Mouse (Mus musculus) MEL (cell line): ENCODE measurements at regions not wholly inside any gene's neighbourhood (a gene's known extent, or its start where the extent isn't known, plus 50 kb on each side); places are given as distances from the start of the nearest gene placed in this dataset.
A peak's percentile ranks its signal among the peaks of the same experiment; 100 is the strongest.

Source experiments
- DNase-seq: peaks from one replicate; pipeline ENCODE4 v3.0.0; 2011; ENCODE audit warnings: low read depth, low spot score
- H3K27ac ChIP-seq: 2 replicates; pipeline ENCODE4 v1.5.1; 2012; ENCODE audit warnings: low read depth, mild to moderate bottlenecking, control low read depth, low read length, moderate library complexity; ENCODE audit not compliant: control insufficient read depth
- H3K27me3 ChIP-seq, 2 experiments: fragments of 150-350 bp in 1 of 2; sonication (generic) in 1 of 2; 2 replicates each; pipeline ENCODE4 v1.6.1; 2012; ENCODE audit warnings: low read length in 2 of 2, mild to moderate bottlenecking in 2 of 2, improper control_type of control experiment in 1 of 2, moderate library complexity in 1 of 2; ENCODE audit not compliant: insufficient read depth in 2 of 2, control insufficient read depth in 1 of 2
- H3K36me3 ChIP-seq, 2 experiments: 2 replicates each; pipeline ENCODE4 v1.6.1; 2012 to 2014; ENCODE audit warnings: low read length in 2 of 2, improper control_type of control experiment in 1 of 2, inconsistent platforms in 1 of 2, mild to moderate bottlenecking in 1 of 2; ENCODE audit not compliant: insufficient read depth in 2 of 2, control insufficient read depth in 1 of 2
- H3K4me1 ChIP-seq, 2 experiments: fragments of 150-350 bp in 1 of 2; sonication (generic) in 1 of 2; 2 replicates each; pipeline ENCODE4 v1.6.1; 2012; ENCODE audit warnings: low read length in 2 of 2, improper control_type of control experiment in 1 of 2, mild to moderate bottlenecking in 1 of 2; ENCODE audit not compliant: insufficient read depth in 2 of 2, control insufficient read depth in 1 of 2
- H3K4me3 ChIP-seq, 2 experiments: fragments of 150-350 bp in 1 of 2; sonication (generic) in 1 of 2; 2 replicates each; pipeline ENCODE4 v1.5.1; 2012; ENCODE audit warnings: low read depth in 2 of 2, low read length in 2 of 2, mild to moderate bottlenecking in 2 of 2, moderate library complexity in 2 of 2, control low read depth in 1 of 2, improper control_type of control experiment in 1 of 2; ENCODE audit not compliant: control insufficient read depth in 1 of 2, insufficient read depth in 1 of 2
- H3K79me2 ChIP-seq: 2 replicates; pipeline ENCODE4 v1.6.1; 2012; ENCODE audit warnings: mild to moderate bottlenecking, low read length, moderate library complexity; ENCODE audit not compliant: control insufficient read depth, poor library complexity, insufficient read depth
- H3K9ac ChIP-seq: 2 replicates; pipeline ENCODE4 v1.6.1; 2012; ENCODE audit warnings: low read depth, mild to moderate bottlenecking, control low read depth, low read length, moderate library complexity; ENCODE audit not compliant: control insufficient read depth, poor library complexity, severe bottlenecking
- H3K9me3 ChIP-seq: fragments of 150-350 bp; sonication (generic); replicated peaks from 2 replicates; pipeline ENCODE4 v1.6.1; 2012; ENCODE audit warnings: mild to moderate bottlenecking, low read length, improper control_type of control experiment, moderate library complexity; ENCODE audit not compliant: insufficient read depth
- CHD2 ChIP-seq: IDR thresholded peaks from 2 replicates; pipeline ENCODE4 v1.6.1; 2011; ENCODE audit warnings: low read length, improper control_type of control experiment
- CTCF ChIP-seq, 3 experiments: IDR thresholded peaks in 2 of 3; conservative IDR thresholded peaks in 1 of 3; 2 replicates each; pipeline ENCODE4 v1.5.1; 2011 to 2012; ENCODE audit warnings: low read length in 3 of 3, low read depth in 2 of 3, mild to moderate bottlenecking in 2 of 3, improper control_type of control experiment in 1 of 3, inconsistent platforms in 1 of 3, mixed read lengths in 1 of 3, moderate library complexity in 1 of 3; ENCODE audit not compliant: control insufficient read depth in 1 of 3, insufficient read depth in 1 of 3, poor library complexity in 1 of 3, severe bottlenecking in 1 of 3
- E2F4 ChIP-seq: IDR thresholded peaks from 2 replicates; pipeline ENCODE4 v1.6.1; 2011; ENCODE audit warnings: low read depth, low read length, improper control_type of control experiment, borderline replicate concordance
- EP300 ChIP-seq, 2 experiments: IDR thresholded peaks; 2 replicates each; pipeline ENCODE4 v1.6.1; 2011; ENCODE audit warnings: improper control_type of control experiment in 2 of 2, low read length in 2 of 2, low read depth in 1 of 2, mild to moderate bottlenecking in 1 of 2
- GATA1 ChIP-seq: IDR thresholded peaks from 2 replicates; pipeline ENCODE4 v1.6.1; 2011; ENCODE audit warnings: low read depth, low read length, improper control_type of control experiment
- KAT2A ChIP-seq: conservative IDR thresholded peaks from 2 replicates; pipeline ENCODE4 v1.6.1; 2012; ENCODE audit warnings: low read depth, low read length, improper control_type of control experiment, inconsistent platforms
- MAFK ChIP-seq: IDR thresholded peaks from 2 replicates; pipeline ENCODE4 v1.6.1; 2011; ENCODE audit warnings: low read depth, mild to moderate bottlenecking, low read length, improper control_type of control experiment, borderline replicate concordance
- MAX ChIP-seq: IDR thresholded peaks from 2 replicates; pipeline ENCODE4 v1.6.1; 2011; ENCODE audit warnings: low read length, improper control_type of control experiment
- MAZ ChIP-seq: IDR thresholded peaks from 2 replicates; pipeline ENCODE4 v1.6.1; 2012; ENCODE audit warnings: low read depth, mild to moderate bottlenecking, inconsistent platforms, low read length, improper control_type of control experiment
- MXI1 ChIP-seq: IDR thresholded peaks from 2 replicates; pipeline ENCODE4 v1.6.1; 2011; ENCODE audit warnings: mild to moderate bottlenecking, low read depth, low read length, improper control_type of control experiment
- MYC ChIP-seq: IDR thresholded peaks from 2 replicates; pipeline ENCODE4 v1.6.1; 2011; ENCODE audit warnings: low read depth, mild to moderate bottlenecking, low read length, improper control_type of control experiment, moderate library complexity
- NRF1 ChIP-seq: IDR thresholded peaks from 2 replicates; pipeline ENCODE4 v1.6.1; 2014; ENCODE audit warnings: low read depth, mild to moderate bottlenecking, inconsistent platforms, low read length, improper control_type of control experiment, moderate library complexity; ENCODE audit not compliant: poor library complexity, insufficient read depth, severe bottlenecking
- RAD21 ChIP-seq: IDR thresholded peaks from 2 replicates; pipeline ENCODE4 v1.6.1; 2011; ENCODE audit warnings: mild to moderate bottlenecking, low read depth, low read length, improper control_type of control experiment
- RCOR1 ChIP-seq: IDR thresholded peaks from 2 replicates; pipeline ENCODE4 v1.6.1; 2012; ENCODE audit warnings: low read depth, mild to moderate bottlenecking, inconsistent platforms, low read length, improper control_type of control experiment
- SIN3A ChIP-seq: IDR thresholded peaks from 2 replicates; pipeline ENCODE4 v1.6.1; 2012; ENCODE audit warnings: low read length, improper control_type of control experiment, inconsistent platforms
- SMC3 ChIP-seq: IDR thresholded peaks from 2 replicates; pipeline ENCODE4 v1.6.1; 2011; ENCODE audit warnings: low read depth, low read length, improper control_type of control experiment
- TAL1 ChIP-seq: IDR thresholded peaks from 2 replicates; pipeline ENCODE4 v1.6.1; 2012; ENCODE audit warnings: mild to moderate bottlenecking, inconsistent platforms, low read length, moderate library complexity, mixed read lengths
- TBP ChIP-seq: IDR thresholded peaks from 2 replicates; pipeline ENCODE4 v1.8.0; 2011; ENCODE audit warnings: low read depth, low read length, improper control_type of control experiment
- USF1 ChIP-seq: IDR thresholded peaks from 2 replicates; pipeline ENCODE4 v1.6.1; 2014; ENCODE audit warnings: low read depth, mild to moderate bottlenecking, inconsistent platforms, low read length, improper control_type of control experiment, moderate library complexity
- ZKSCAN1 ChIP-seq: IDR thresholded peaks from 2 replicates; pipeline ENCODE4 v1.6.1; 2012; ENCODE audit warnings: low read depth, mild to moderate bottlenecking, inconsistent platforms, low read length, improper control_type of control experiment, moderate library complexity
- ZMIZ1 ChIP-seq: IDR thresholded peaks from 2 replicates; pipeline ENCODE4 v1.6.1; 2012; ENCODE audit warnings: low read depth, mild to moderate bottlenecking, inconsistent platforms, low read length, improper control_type of control experiment, moderate library complexity
- ZNF384 ChIP-seq: IDR thresholded peaks from 2 replicates; pipeline ENCODE4 v1.6.1; 2012; ENCODE audit warnings: low read depth, mild to moderate bottlenecking, inconsistent platforms, low read length, improper control_type of control experiment

- Histone ChIP-seq H3K9me3 (no peaks in the 10 kb centered on the region), H3K36me3 (no peaks in the 10 kb centered on the region), H3K27ac (no peak overlapping the region), H3K4me1 (peaks cover 0 to 2% of the 10 kb centered on the region in 2 experiments; a peak in 1 of 4 replicates), H3K27me3 (no peaks in the 10 kb centered on the region), H3K79me2 (no peaks in the 10 kb centered on the region), H3K4me3 (peak overlapping the region; percentile 43 to 47; a peak in 2 of 4 replicates), H3K9ac (no peak overlapping the region)
- DNase-seq: no peak
- TF ChIP-seq USF1 (no peak), MAFK (no peak), MAZ (no peak), MAX (no peak), E2F4 (no peak), GATA1 (no peak), RCOR1 (no peak), ZKSCAN1 (no peak), RAD21 (no peak), SMC3 (no peak), ZMIZ1 (no peak), SIN3A (no peak), MYC (no peak), ZNF384 (no peak), EP300 (IDR thresholded peaks at IDR 0.05; ENCODE audit: low read depth in 1 of 2, low read length in 2 of 2) (no peak), TAL1 (no peak), KAT2A (no peak), TBP (no peak), CTCF (IDR thresholded peaks at IDR 0.05 in 2 of 3, conservative IDR thresholded peaks at IDR 0.05 in 1 of 3; ENCODE audit: control insufficient read depth in 1 of 3, insufficient read depth in 1 of 3, low read depth in 2 of 3, low read length in 3 of 3, poor library complexity in 1 of 3, severe bottlenecking in 1 of 3) (no peak), NRF1 (no peak)
Measured at GRCm38 (mm10) chr4:9028475-9028874, 789.6 kb upstream of the Car8 start.

GRCm38 (mm10) chr4:9027798-9028404 lies 789.1 kb upstream of the Car8 start:
- H3K27me3 ChIP-seq: no peaks in the 10 kb centered on the region
- peak overlapping the region; percentile 43 to 47; a peak in 3 of 4 replicates for H3K4me3 ChIP-seq
- H3K79me2 ChIP-seq: no peaks in the 10 kb centered on the region
- no peaks in the 10 kb centered on the region for H3K9me3 ChIP-seq
- no peak overlapping the region for H3K27ac ChIP-seq
- no peaks in the 10 kb centered on the region for H3K36me3 ChIP-seq
- peak; percentile 49 for TF ChIP-seq SMC3
- no peak for TF ChIP-seq GATA1
- peak; percentile 36 to 74 (median 53) for TF ChIP-seq CTCF (IDR thresholded peaks at IDR 0.05 in 2 of 3, conservative IDR thresholded peaks at IDR 0.05 in 1 of 3; ENCODE audit: control insufficient read depth in 1 of 3, insufficient read depth in 1 of 3, low read depth in 2 of 3, low read length in 3 of 3, poor library complexity in 1 of 3, severe bottlenecking in 1 of 3)
- TF ChIP-seq CHD2: no peak
- TF ChIP-seq RAD21: peak; percentile 42
- no peak for TF ChIP-seq MXI1
- no peak for TF ChIP-seq SIN3A
- no peak overlapping the region for H3K9ac ChIP-seq
- H3K4me1 ChIP-seq: peaks cover 0 to 2% of the 10 kb centered on the region in 2 experiments; a peak in 1 of 4 replicates
- DNase-seq: peak; percentile 42
